Mouse (Mus musculus): ENCODE data around the gene Decr2.

- TF ChIP-seq HCFC1 (IDR thresholded peaks at IDR 0.05; ENCODE audit: borderline replicate concordance, insufficient read depth, low read length), result no peak
- no peak for TF ChIP-seq MAFK (IDR thresholded peaks at IDR 0.05; ENCODE audit: insufficient read depth, low read depth, low read length)
- no peak for TF ChIP-seq ZNF384 (IDR thresholded peaks at IDR 0.05; ENCODE audit: low read depth, low read length)
These were observed 48.2 kb upstream of the Decr2 start, which contains the start of gene Axin1 for GRCm38 (mm10) chr17:26138239-26138836.

All from ES-E14 (cell line).